Mouse (Mus musculus): ENCODE measurements around the gene Omp.

- no peak for TF ChIP-seq BHLHE40 (IDR thresholded peaks at IDR 0.05; ENCODE audit: low read depth, low read length)
- no peak for TF ChIP-seq KAT2A (IDR thresholded peaks at IDR 0.05; ENCODE audit: insufficient replicate concordance, low read length)
Measured at GRCm38 (mm10) chr7:98177071-98177485, 31.8 kb upstream of the Omp start.
